Mouse (Mus musculus): Measurements from ENCODE around the gene Tmprss2. TPM values are rescaled to one million over a fixed set of nuclear protein-coding genes. Genes with fewer than 3 reads are reported as not detected.

Tmprss2 gene
- polyA plus RNA-seq, 1 experiment, result 12.3 TPM

DNA sequence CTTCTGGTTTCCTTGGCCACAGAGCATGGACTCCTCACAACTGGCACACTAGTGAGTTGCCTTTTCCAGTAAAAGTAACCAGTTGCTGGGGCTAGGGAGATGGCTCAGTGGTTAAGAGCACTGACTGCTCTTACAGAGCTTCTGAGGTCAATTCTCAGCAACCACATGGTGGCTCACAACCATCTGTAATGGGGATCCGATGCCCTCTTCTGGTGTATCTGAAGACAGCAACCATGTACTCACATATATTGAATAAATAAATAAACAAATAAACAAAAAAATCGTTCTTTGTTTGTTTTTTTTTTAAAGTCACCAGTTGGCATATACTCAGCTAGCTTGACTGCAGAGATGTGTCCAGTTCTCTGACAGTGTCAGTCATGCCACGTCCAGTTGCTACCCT lies 94.7 kb downstream of the Tmprss2 start:
- Histone ChIP-seq H3K4me3 (ENCODE audit: low read depth, low read length) (no peak overlapping the region), H3K9me3 (replicated peaks; ENCODE audit: control insufficient read depth, insufficient read depth, low read length, poor library complexity, severe bottlenecking) (no peaks in the 10 kb centered on the region), H3K27me3 (ENCODE audit: control insufficient read depth, insufficient read depth, low read length, poor library complexity, severe bottlenecking) (no peaks in the 10 kb centered on the region), H3K27ac (ENCODE audit: insufficient read depth, low read length) (no peak overlapping the region), H3K4me1 (ENCODE audit: control insufficient read depth, insufficient read depth, low read length) (no peaks in the 10 kb centered on the region), H3K9ac (ENCODE audit: low read depth, poor library complexity, severe bottlenecking) (no peak overlapping the region), H3K36me3 (ENCODE audit: control insufficient read depth, insufficient read depth, low read length, poor library complexity, severe bottlenecking) (no peaks in the 10 kb centered on the region)
- no peak for TF ChIP-seq EP300 (IDR thresholded peaks at IDR 0.05; ENCODE audit: insufficient read depth, low read depth, low read length)

Other genes with a start within 250 kb of the Tmprss2 start
- gene Mx1, start 148.3 kb downstream of the Tmprss2 start, polyA plus RNA-seq (2011; ENCODE audit: insufficient read depth, insufficient read length, low read depth, missing spikeins), result not detected in 2 replicates
- not detected in 2 replicates for gene Fam3b, start 96.4 kb downstream of the Tmprss2 start, polyA plus RNA-seq (2011; ENCODE audit: insufficient read depth, insufficient read length, low read depth, missing spikeins)
- 24.0 and 26.6 TPM in 2 replicates for gene Ripk4, start 152.6 kb upstream of the Tmprss2 start, polyA plus RNA-seq (2011; ENCODE audit: insufficient read depth, insufficient read length, low read depth, missing spikeins)
- 15.4 and 19.9 TPM in 2 replicates for gene Prdm15, start 240.7 kb upstream of the Tmprss2 start, polyA plus RNA-seq (2011; ENCODE audit: insufficient read depth, insufficient read length, low read depth, missing spikeins)

Data from ES-Bruce4 (cell line).